Mouse (Mus musculus): Measurements from ENCODE around the gene Acadl.

Acadl gene

DNA sequence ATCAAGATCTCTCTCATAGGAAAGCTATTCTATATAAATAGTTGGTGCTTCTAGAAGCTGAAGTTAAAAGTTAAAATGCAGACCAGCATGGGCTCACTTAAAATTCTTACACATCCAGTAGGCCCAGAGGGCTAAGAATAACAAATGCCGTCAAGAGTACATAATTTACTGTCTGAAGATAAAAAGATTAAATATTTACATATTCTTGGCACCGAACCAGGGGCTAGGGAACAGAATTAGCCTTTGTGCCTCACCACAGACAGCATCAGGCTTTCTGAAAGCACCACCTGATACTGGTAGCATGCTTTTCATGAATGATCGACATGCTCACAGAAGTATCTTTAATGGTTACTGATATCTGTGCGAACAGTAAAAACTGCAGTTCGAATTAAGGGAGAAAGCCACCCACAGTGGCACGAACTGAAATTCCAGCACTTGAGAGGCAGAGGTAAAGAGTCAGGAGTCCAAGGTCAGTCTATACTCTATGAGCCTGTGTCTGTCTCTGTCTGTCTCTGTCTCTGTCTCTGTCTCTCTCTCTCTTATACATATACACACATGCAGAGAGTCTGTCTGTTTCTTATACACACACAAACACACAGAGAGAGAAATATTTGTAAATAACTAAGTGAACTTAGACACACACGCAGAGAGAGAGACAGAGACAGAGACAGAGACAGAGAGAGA, 23.2 kb downstream of the Acadl start:
- DNase-seq (ENCODE audit: low read depth in 2 of 2, low spot score in 2 of 2) = no peak

- no peak for DNase-seq (ENCODE audit: low read depth in 2 of 2, low spot score in 2 of 2)
Measured at GRCm38 (mm10) chr1:66839135-66839534, 23.9 kb downstream of the Acadl start.

DNA sequence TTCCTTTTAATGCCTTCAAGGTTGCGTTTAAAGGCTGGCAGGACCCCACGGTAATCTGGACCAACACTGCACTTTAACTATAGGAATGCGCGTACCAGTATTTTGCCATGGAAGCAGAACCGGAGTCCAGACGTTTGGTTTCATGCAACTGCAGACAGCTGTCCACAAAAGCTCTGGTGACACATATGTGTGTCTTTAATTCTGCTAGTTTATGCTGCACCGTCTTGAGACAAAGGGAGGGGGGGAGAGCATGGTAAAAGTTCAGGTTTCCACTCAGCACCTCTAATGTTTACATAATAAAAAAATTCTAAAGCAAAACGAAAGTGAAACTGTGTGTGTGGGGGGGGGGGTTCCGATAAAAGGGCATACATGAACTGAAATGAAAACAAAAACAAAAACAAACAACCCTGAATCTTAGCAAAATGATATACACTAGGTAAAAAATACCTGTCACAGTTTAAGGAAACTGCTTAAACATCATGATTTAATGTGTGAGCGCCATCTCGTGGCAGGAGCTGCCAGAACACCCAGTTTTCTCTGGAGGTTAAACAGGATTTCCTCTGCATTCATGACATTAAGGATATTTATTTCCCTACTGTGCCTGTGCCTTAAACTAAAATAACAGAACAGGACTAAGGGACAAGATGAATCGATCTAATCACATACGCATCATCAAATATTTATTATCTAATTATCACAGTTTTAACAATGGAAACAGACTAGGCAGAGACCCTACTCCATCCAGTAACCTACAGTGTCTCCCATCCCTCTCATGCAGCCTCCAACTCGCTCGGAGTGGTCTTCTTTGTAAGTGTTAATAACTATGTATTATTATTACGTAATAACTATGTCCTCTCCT, 24.7 kb downstream of the Acadl start:
- peak; percentile 61 to 76 for DNase-seq (ENCODE audit: low read depth in 2 of 2, low spot score in 2 of 2)

DNA sequence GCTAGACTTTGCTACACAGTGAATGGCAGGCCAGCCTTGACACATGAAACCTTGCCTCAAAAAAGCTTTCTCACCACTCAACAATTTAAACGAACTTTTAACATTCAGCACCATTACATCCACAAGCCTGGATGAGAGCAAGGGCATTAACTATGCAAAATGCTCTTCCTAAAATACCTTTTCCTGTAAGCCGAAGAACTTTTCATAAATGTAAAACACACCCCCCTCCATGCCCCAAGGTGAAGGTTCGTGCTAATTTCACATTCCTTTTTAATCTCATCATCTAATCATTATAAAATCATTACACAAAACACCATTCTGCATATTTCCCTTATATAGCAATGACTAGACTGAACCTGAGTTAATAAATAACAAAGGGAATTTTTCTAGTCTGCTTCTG, 25.9 kb downstream of the Acadl start:
- no peak for DNase-seq (ENCODE audit: low read depth in 2 of 2, low spot score in 2 of 2)

GRCm38 (mm10) chr1:66832636-66833165, 30.4 kb downstream of the Acadl start:
- DNase-seq (ENCODE audit: low read depth in 2 of 2, low spot score in 2 of 2) = no peak

GRCm38 (mm10) chr1:66831824-66832600, 31.1 kb downstream of the Acadl start:
- DNase-seq (ENCODE audit: low read depth in 2 of 2, low spot score in 2 of 2) = no peak

GRCm38 (mm10) chr1:66829400-66830080, 33.5 kb downstream of the Acadl start:
- no peak for DNase-seq (ENCODE audit: low read depth in 2 of 2, low spot score in 2 of 2)

DNA sequence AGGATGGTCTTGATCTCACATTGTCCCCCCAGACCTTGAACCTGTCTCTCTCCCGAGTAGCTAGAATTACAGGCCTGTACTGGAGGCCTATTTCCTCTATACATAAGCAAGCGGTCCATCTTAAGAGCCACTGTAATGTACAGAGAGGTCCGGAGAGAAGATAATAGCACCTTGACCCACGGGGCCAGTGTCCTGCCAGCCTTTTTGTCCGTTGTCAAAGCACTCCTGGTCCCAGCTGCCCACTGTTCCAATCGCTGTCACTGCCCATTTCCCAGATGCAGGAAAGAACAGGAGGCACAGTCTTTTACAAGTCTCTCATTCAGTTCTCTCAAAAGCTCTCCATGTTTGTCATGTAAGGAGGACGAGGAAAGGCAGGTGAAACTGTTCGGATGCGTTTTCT, 41.1 kb downstream of the Acadl start:
- DNase-seq (ENCODE audit: low read depth in 2 of 2, low spot score in 2 of 2) = no peak

- DNase-seq (ENCODE audit: low read depth in 2 of 2, low spot score in 2 of 2) = no peak
Measured at GRCm38 (mm10) chr1:66820241-66820640, 42.8 kb downstream of the Acadl start.

DNA sequence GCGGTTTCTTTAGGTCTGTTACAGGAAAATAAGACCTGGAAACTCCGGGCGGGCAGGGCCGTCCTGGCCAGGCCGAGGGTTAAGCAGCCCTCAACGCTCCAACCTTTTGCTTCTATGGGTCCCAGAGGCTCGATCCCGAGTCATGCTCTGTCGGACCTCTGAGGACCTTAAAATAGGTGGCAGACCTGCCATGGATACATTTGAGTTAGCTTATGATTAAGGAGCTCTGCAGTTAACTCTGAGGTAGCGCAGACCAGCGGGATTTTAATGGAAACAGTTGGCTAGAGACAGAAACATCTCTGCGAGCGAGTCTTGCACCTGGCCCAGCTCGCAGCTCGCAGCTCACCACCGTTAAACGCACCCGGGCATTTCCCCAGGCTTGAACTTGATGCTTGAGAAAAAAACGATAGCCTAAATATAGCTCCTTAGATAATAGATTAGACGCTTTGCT, 45.2 kb downstream of the Acadl start:
- no peak for DNase-seq (ENCODE audit: low read depth in 2 of 2, low spot score in 2 of 2)

DNA sequence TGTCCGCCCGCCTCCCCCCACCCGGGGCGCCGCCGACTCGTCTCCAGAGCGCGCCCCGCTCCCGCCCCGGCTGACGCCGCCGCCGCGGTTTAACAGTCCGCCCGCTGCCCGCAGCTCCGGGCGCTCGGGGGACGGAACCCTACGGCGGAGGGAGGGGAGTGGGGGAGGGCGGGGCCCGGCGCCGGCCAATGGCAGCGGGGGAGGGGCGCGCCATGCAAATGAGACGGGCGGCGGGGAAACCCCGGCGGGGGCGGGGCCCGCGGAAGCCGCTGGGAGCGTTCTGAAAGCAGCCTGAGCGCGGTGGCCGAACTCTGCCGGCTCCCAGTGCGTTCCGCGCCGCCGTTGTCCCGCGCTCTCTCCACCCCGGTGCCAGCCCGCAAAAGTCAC, 45.6 kb downstream of the Acadl start, which contains the start of gene Kansl1l:
Gene Kansl1l (minus strand): TSS at position 110 of the 387 bp plus-strand sequence.
- peak; percentile 89 to 92 for DNase-seq (ENCODE audit: low read depth in 2 of 2, low spot score in 2 of 2)

- DNase-seq (ENCODE audit: low read depth in 2 of 2, low spot score in 2 of 2) = peak; percentile 85 to 89
Measured at GRCm38 (mm10) chr1:66816837-66817452, 46.1 kb downstream of the Acadl start.

- peak; percentile 31 to 46 for DNase-seq (ENCODE audit: low read depth in 2 of 2, low spot score in 2 of 2)
Measured at GRCm38 (mm10) chr1:66815941-66816777, 46.9 kb downstream of the Acadl start.

GRCm38 (mm10) chr1:66814756-66815155, 48.3 kb downstream of the Acadl start:
- DNase-seq (ENCODE audit: low read depth in 2 of 2, low spot score in 2 of 2) = no peak

GRCm38 (mm10) chr1:66813191-66813590, 49.9 kb downstream of the Acadl start:
- DNase-seq (ENCODE audit: low read depth in 2 of 2, low spot score in 2 of 2) = no peak

DNA sequence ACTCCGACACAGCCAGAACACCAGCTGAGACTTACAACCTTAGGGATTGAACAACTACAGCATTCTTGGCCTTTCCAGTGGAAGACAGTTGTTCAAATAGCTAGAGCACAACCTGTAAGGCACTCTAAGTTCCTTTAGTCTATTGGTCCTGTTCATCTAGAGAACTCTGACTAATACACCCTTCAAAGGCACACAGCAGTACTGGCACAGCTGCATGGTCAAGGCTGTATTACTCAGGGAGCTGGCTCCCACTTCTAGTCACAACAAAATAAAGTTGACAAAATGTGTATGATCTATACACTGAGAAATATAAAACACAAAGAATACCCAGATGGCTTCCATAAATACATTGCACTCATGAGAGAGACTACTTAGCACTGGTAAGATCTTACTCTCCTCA, 56.3 kb downstream of the Acadl start:
- DNase-seq (ENCODE audit: low read depth in 2 of 2, low spot score in 2 of 2) = no peak

DNA sequence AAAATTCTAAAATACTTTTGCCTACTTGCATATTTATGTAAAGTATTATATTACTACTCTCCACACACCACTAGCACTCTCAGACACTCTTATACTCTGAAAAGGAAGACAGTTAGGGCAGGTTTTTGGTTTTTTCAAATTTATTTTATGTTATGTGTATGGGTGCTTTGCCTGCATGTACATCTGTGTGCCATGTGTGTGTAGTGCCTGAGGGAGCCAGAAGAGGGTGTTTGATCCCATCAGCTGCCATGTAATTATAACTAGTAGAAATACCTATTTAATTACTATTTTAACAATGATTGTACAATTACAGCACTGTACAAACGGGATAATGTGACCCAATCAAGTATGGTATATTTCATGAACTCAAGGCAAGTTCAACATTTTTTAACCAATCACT, 57.7 kb downstream of the Acadl start:
- DNase-seq (ENCODE audit: low read depth in 2 of 2, low spot score in 2 of 2) = no peak

DNA sequence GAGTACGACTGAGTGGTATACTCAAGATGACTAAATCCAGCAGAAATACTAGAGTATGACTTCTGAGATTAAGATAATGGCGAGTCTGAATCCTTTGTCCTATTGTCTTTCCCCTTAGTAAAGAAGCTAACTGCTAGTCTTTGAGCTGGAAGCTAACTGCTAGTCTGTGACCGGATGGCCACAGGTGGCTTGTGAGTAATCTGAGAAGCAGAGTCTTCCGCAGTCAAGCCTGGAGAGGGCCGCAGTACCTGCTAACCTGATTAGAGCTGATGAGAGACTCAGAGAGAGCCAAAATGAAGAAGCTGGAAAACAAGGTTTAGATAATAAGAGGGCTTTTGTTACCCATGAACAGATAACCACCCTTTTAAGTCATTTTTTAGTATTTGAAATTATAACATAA, 58.4 kb downstream of the Acadl start:
- DNase-seq (ENCODE audit: low read depth in 2 of 2, low spot score in 2 of 2) = no peak

GRCm38 (mm10) chr1:66797962-66798361, 65.1 kb downstream of the Acadl start:
- no peak for DNase-seq (ENCODE audit: low read depth in 2 of 2, low spot score in 2 of 2)

Data from CD8-positive naive resting alpha-beta T cell, adult 2 months (primary cell).